Mouse (Mus musculus) olfactory bulb, adult 2 months (tissue): ENCODE data around the gene Metap2. TPM values are rescaled to one million over a fixed set of nuclear protein-coding genes. Genes with fewer than 3 reads are reported as not detected.

Experiments used
- H3K27ac ChIP-seq: fragments of 200-500 bp; 2 replicates; pipeline ENCODE4 v1.5.1; 2012; ENCODE audit warnings: low read depth, low read length; ENCODE audit not compliant: insufficient read depth
- H3K4me1 ChIP-seq: fragments of 200-500 bp; 2 replicates; pipeline ENCODE4 v1.6.1; 2012; ENCODE audit warnings: low read length; ENCODE audit not compliant: control insufficient read depth, insufficient read depth
- H3K4me3 ChIP-seq: fragments of 200-500 bp; 2 replicates; pipeline ENCODE4 v1.5.1; 2012; ENCODE audit warnings: mild to moderate bottlenecking, low read depth, low read length, moderate library complexity; ENCODE audit not compliant: insufficient read depth
- CTCF ChIP-seq: fragments of 200-500 bp; IDR thresholded peaks from 2 replicates; pipeline ENCODE4 v1.5.1; 2012; ENCODE audit warnings: low read depth, mild to moderate bottlenecking, low read length, moderate library complexity; ENCODE audit not compliant: insufficient read depth
- POLR2A ChIP-seq: fragments of 200-500 bp; IDR thresholded peaks from 2 replicates; pipeline ENCODE4 v1.6.1; 2012; ENCODE audit warnings: mild to moderate bottlenecking, low read depth, low read length, moderate library complexity; ENCODE audit not compliant: insufficient read depth
- WGBS: fragments of 180-500 bp; shearing (Covaris S2); methylation state at CpG from one replicate; pipeline ENCODE4 v1.1.7; 2018; 5-methylcytosine and 5-hydroxymethylcytosine counted together
- polyA plus RNA-seq: library from polyadenylated mRNA; stranded (reverse); fragments of >200 nt; gene quantifications from 2 replicates; pipeline ENCODE4 v1.2.4, GENCODE M21; 2012; ENCODE audit warnings: low replicate concordance; ENCODE audit not compliant: missing spikeins, insufficient read depth, insufficient read length

The Metap2 gene
- polyA plus RNA-seq, 1 experiment = 499 TPM

- no peak for TF ChIP-seq POLR2A
- no peak for TF ChIP-seq CTCF
- Histone ChIP-seq H3K27ac (no peak overlapping the region), H3K4me1 (peaks cover 11% of the 10 kb centered on the region), H3K4me3 (peak overlapping the region; percentile 59)
- WGBS = 10% methylated on average over 13 of the region's 13 CpGs
Measured at GRCm38 (mm10) chr10:93834394-93834745, 62.5 kb downstream of the Metap2 start.

- Histone ChIP-seq H3K4me3 (peak overlapping the region; percentile 59), H3K4me1 (peaks cover 11% of the 10 kb centered on the region), H3K27ac (no peak overlapping the region)
- TF ChIP-seq POLR2A (no peak), CTCF (no peak)
- WGBS = 1% methylated on average over 75 of the region's 75 CpGs
Measured at GRCm38 (mm10) chr10:93833699-93834393, 63.0 kb downstream of the Metap2 start.

- Histone ChIP-seq H3K27ac (no peak overlapping the region), H3K4me1 (peaks cover 11% of the 10 kb centered on the region), H3K4me3 (peak overlapping the region; percentile 59)
- no peak for TF ChIP-seq CTCF
- TF ChIP-seq POLR2A = no peak
- 10% methylated on average over 16 of the region's 16 CpGs for WGBS
Measured at GRCm38 (mm10) chr10:93833370-93833698, 63.6 kb downstream of the Metap2 start.

- Histone ChIP-seq H3K4me3 (no peak overlapping the region), H3K27ac (no peak overlapping the region), H3K4me1 (peaks cover 11% of the 10 kb centered on the region)
- 73% methylated on average over 9 of the region's 9 CpGs for WGBS
- TF ChIP-seq POLR2A (no peak), CTCF (no peak)
Measured at GRCm38 (mm10) chr10:93832811-93833210, 64.1 kb downstream of the Metap2 start.

- 42% methylated on average over 18 of the region's 18 CpGs for WGBS
Measured at GRCm38 (mm10) chr10:93831730-93832574, 64.9 kb downstream of the Metap2 start.

GRCm38 (mm10) chr10:93830931-93831729, 65.8 kb downstream of the Metap2 start, which contains the start of gene Usp44:
Gene Usp44 (plus strand): TSS chr10:93831555.
- H3K4me1 ChIP-seq = peaks cover 11% of the 10 kb centered on the region
- H3K27ac ChIP-seq = no peak within 1 kb of the TSS
- H3K4me3 ChIP-seq = no peak within 1 kb of the TSS
- 49% methylated on average over 22 of the region's 22 CpGs for WGBS
- no peak for TF ChIP-seq CTCF

More at GRCm38 (mm10) chr10:93831730-93832574, 64.9 kb downstream of the Metap2 start:
- H3K27ac ChIP-seq = no peak overlapping the region
- peaks cover 11% of the 10 kb centered on the region for H3K4me1 ChIP-seq
- no peak overlapping the region for H3K4me3 ChIP-seq
- TF ChIP-seq CTCF (no peak), POLR2A (no peak)

- no peak overlapping the region for H3K27ac ChIP-seq
- WGBS = 86% methylated on average over 9 of the region's 9 CpGs
- peaks cover 11% of the 10 kb centered on the region for H3K4me1 ChIP-seq
- H3K4me3 ChIP-seq = no peak overlapping the region
- TF ChIP-seq POLR2A (no peak), CTCF (no peak)
Measured at GRCm38 (mm10) chr10:93829898-93830831, 66.7 kb downstream of the Metap2 start.

GRCm38 (mm10) chr10:93818661-93819060, 78.2 kb downstream of the Metap2 start:
- TF ChIP-seq POLR2A = no peak
- TF ChIP-seq CTCF = no peak
- H3K4me3 ChIP-seq = no peak overlapping the region
- H3K27ac ChIP-seq = no peak overlapping the region
- 44% methylated on average over 7 of the region's 7 CpGs for WGBS
- H3K4me1 ChIP-seq = no peaks in the 10 kb centered on the region
